Mouse (Mus musculus): ENCODE results near the gene Ablim2. TPM values are rescaled to one million over a fixed set of nuclear protein-coding genes. Genes with fewer than 3 reads are reported as not detected.
A peak's percentile ranks its signal among the peaks of the same experiment; 100 is the strongest.

The Ablim2 gene
- polyA plus RNA-seq, 1 experiment from 2014 or later: 2.0 TPM

GRCm38 (mm10) chr5:35717946-35718345 lies 39.7 kb upstream of the Ablim2 start:
- Histone ChIP-seq H3K27me3 (replicated peaks; ENCODE audit: control insufficient read depth, insufficient read depth, low read length) (no peaks in the 10 kb centered on the region), H3K36me3 (ENCODE audit: control insufficient read depth, insufficient read depth) (peaks cover 49% of the 10 kb centered on the region), H3K9me3 (ENCODE audit: control insufficient read depth) (no peaks in the 10 kb centered on the region), H3K9ac (ENCODE audit: low read depth, low read length) (no peak overlapping the region), H3K4me3 (ENCODE audit: low read depth, low read length) (no peak overlapping the region), H3K4me2 (replicated peaks; ENCODE audit: low read depth) (no peak overlapping the region), H3K4me1 (replicated peaks; ENCODE audit: control insufficient read depth, insufficient read depth, low read length) (peaks cover 9% of the 10 kb centered on the region), H3K27ac (ENCODE audit: low read depth, low read length) (peak overlapping the region; percentile 57; the same call in 1 of the 2 replicates)
- peak; percentile 88 for ATAC-seq
- TF ChIP-seq CTCF (IDR thresholded peaks at IDR 0.05; ENCODE audit: low read depth): peak; percentile 77
- 25% methylated on average over 4 of the region's 4 CpGs for WGBS

GRCm38 (mm10) chr5:35718817-35719216 lies 38.9 kb upstream of the Ablim2 start:
- peak overlapping the region; percentile 46 for H3K27ac ChIP-seq (ENCODE audit: low read depth, low read length)
- no peak overlapping the region for H3K9ac ChIP-seq (ENCODE audit: low read depth, low read length)

GRCm38 (mm10) chr5:35719343-35719742 lies 38.3 kb upstream of the Ablim2 start:
- no peak for ATAC-seq
- Histone ChIP-seq H3K27me3 (replicated peaks; ENCODE audit: control insufficient read depth, insufficient read depth, low read length) (no peaks in the 10 kb centered on the region), H3K27ac (ENCODE audit: low read depth, low read length) (no peak overlapping the region), H3K9me3 (ENCODE audit: control insufficient read depth) (no peaks in the 10 kb centered on the region), H3K36me3 (ENCODE audit: control insufficient read depth, insufficient read depth) (peaks cover 53% of the 10 kb centered on the region), H3K4me2 (replicated peaks; ENCODE audit: low read depth) (no peak overlapping the region), H3K4me1 (replicated peaks; ENCODE audit: control insufficient read depth, insufficient read depth, low read length) (peaks cover 9% of the 10 kb centered on the region), H3K9ac (ENCODE audit: low read depth, low read length) (no peak overlapping the region), H3K4me3 (ENCODE audit: low read depth, low read length) (no peak overlapping the region)
- no peak for TF ChIP-seq CTCF (IDR thresholded peaks at IDR 0.05; ENCODE audit: low read depth)

More at GRCm38 (mm10) chr5:35718817-35719216, 38.9 kb upstream of the Ablim2 start:
- H3K4me3 ChIP-seq (ENCODE audit: low read depth, low read length): no peak overlapping the region
- H3K9me3 ChIP-seq (ENCODE audit: control insufficient read depth): no peaks in the 10 kb centered on the region
- peak; percentile 17; the same call in 1 of the 2 replicates for ATAC-seq
- H3K4me1 ChIP-seq (replicated peaks; ENCODE audit: control insufficient read depth, insufficient read depth, low read length): peaks cover 9% of the 10 kb centered on the region
- WGBS: 39% methylated on average over 11 of the region's 11 CpGs
- no peaks in the 10 kb centered on the region for H3K27me3 ChIP-seq (replicated peaks; ENCODE audit: control insufficient read depth, insufficient read depth, low read length)
- TF ChIP-seq CTCF (IDR thresholded peaks at IDR 0.05; ENCODE audit: low read depth): peak; percentile 61
- H3K36me3 ChIP-seq (ENCODE audit: control insufficient read depth, insufficient read depth): peaks cover 53% of the 10 kb centered on the region
- no peak overlapping the region for H3K4me2 ChIP-seq (replicated peaks; ENCODE audit: low read depth)

GRCm38 (mm10) chr5:35719880-35720279 lies 37.8 kb upstream of the Ablim2 start:
- H3K4me3 ChIP-seq (ENCODE audit: low read depth, low read length): no peak overlapping the region
- ATAC-seq: no peak

GRCm38 (mm10) chr5:35721933-35722332 lies 35.7 kb upstream of the Ablim2 start:
- TF ChIP-seq CTCF (IDR thresholded peaks at IDR 0.05; ENCODE audit: low read depth): no peak
- Histone ChIP-seq H3K27me3 (replicated peaks; ENCODE audit: control insufficient read depth, insufficient read depth, low read length) (no peaks in the 10 kb centered on the region), H3K9me3 (ENCODE audit: control insufficient read depth) (no peaks in the 10 kb centered on the region), H3K9ac (ENCODE audit: low read depth, low read length) (no peak overlapping the region), H3K36me3 (ENCODE audit: control insufficient read depth, insufficient read depth) (peaks cover 38% of the 10 kb centered on the region), H3K4me3 (ENCODE audit: low read depth, low read length) (no peak overlapping the region), H3K4me2 (replicated peaks; ENCODE audit: low read depth) (no peak overlapping the region), H3K27ac (ENCODE audit: low read depth, low read length) (no peak overlapping the region), H3K4me1 (replicated peaks; ENCODE audit: control insufficient read depth, insufficient read depth, low read length) (peaks cover 9% of the 10 kb centered on the region)
- ATAC-seq: no peak
- WGBS: 73% methylated on average over 2 of the region's 2 CpGs

More at GRCm38 (mm10) chr5:35719880-35720279, 37.8 kb upstream of the Ablim2 start:
- Histone ChIP-seq H3K4me1 (replicated peaks; ENCODE audit: control insufficient read depth, insufficient read depth, low read length) (peaks cover 9% of the 10 kb centered on the region), H3K4me2 (replicated peaks; ENCODE audit: low read depth) (no peak overlapping the region), H3K9ac (ENCODE audit: low read depth, low read length) (no peak overlapping the region), H3K36me3 (ENCODE audit: control insufficient read depth, insufficient read depth) (peaks cover 53% of the 10 kb centered on the region), H3K9me3 (ENCODE audit: control insufficient read depth) (no peaks in the 10 kb centered on the region), H3K27me3 (replicated peaks; ENCODE audit: control insufficient read depth, insufficient read depth, low read length) (no peaks in the 10 kb centered on the region), H3K27ac (ENCODE audit: low read depth, low read length) (no peak overlapping the region)
- WGBS: 95% methylated on average over 1 of the region's 1 CpGs
- TF ChIP-seq CTCF (IDR thresholded peaks at IDR 0.05; ENCODE audit: low read depth): no peak

GRCm38 (mm10) chr5:35722654-35723053 lies 35.0 kb upstream of the Ablim2 start:
- TF ChIP-seq CTCF (IDR thresholded peaks at IDR 0.05; ENCODE audit: low read depth): no peak
- no peak overlapping the region for H3K9ac ChIP-seq (ENCODE audit: low read depth, low read length)
- H3K27me3 ChIP-seq (replicated peaks; ENCODE audit: control insufficient read depth, insufficient read depth, low read length): no peaks in the 10 kb centered on the region
- ATAC-seq: no peak
- WGBS: 35% methylated on average over 2 of the region's 2 CpGs
- no peak overlapping the region for H3K27ac ChIP-seq (ENCODE audit: low read depth, low read length)
- H3K36me3 ChIP-seq (ENCODE audit: control insufficient read depth, insufficient read depth): peaks cover 43% of the 10 kb centered on the region
- H3K4me1 ChIP-seq (replicated peaks; ENCODE audit: control insufficient read depth, insufficient read depth, low read length): peaks cover 9% of the 10 kb centered on the region
- no peak overlapping the region for H3K4me2 ChIP-seq (replicated peaks; ENCODE audit: low read depth)
- no peak overlapping the region for H3K4me3 ChIP-seq (ENCODE audit: low read depth, low read length)
- no peaks in the 10 kb centered on the region for H3K9me3 ChIP-seq (ENCODE audit: control insufficient read depth)

- Histone ChIP-seq H3K27me3 (replicated peaks; ENCODE audit: control insufficient read depth, insufficient read depth, low read length) (no peaks in the 10 kb centered on the region), H3K9ac (ENCODE audit: low read depth, low read length) (no peak overlapping the region), H3K4me1 (replicated peaks; ENCODE audit: control insufficient read depth, insufficient read depth, low read length) (peaks cover 2% of the 10 kb centered on the region; the same call in 1 of the 2 replicates), H3K4me3 (ENCODE audit: low read depth, low read length) (no peak overlapping the region), H3K27ac (ENCODE audit: low read depth, low read length) (no peak overlapping the region), H3K4me2 (replicated peaks; ENCODE audit: low read depth) (no peak overlapping the region), H3K9me3 (ENCODE audit: control insufficient read depth) (no peaks in the 10 kb centered on the region), H3K36me3 (ENCODE audit: control insufficient read depth, insufficient read depth) (peaks cover 41% of the 10 kb centered on the region)
- no peak for TF ChIP-seq CTCF (IDR thresholded peaks at IDR 0.05; ENCODE audit: low read depth)
- ATAC-seq: no peak
- whole genome bisulfite sequencing: 51% methylated on average over 5 of the region's 5 CpGs
Measured at GRCm38 (mm10) chr5:35723900-35724299, 33.8 kb upstream of the Ablim2 start.

All from intestine, postnatal 0 days (tissue).